Mouse (Mus musculus) heart, postnatal 0 days (tissue): ENCODE data around the gene Ccdc149. TPM values are rescaled to one million over a fixed set of nuclear protein-coding genes. Genes with fewer than 3 reads are reported as not detected.

ENCODE experiments used
- ATAC-seq: fragments of 200-750 bp; cut with Nextera tagmentation; 2 replicates; pipeline ENCODE4 v1.8.0; 2017; ENCODE audit warnings: low read depth, moderate number of reproducible peaks, moderate library complexity; ENCODE audit not compliant: insufficient read depth
- DNase-seq: peaks from one replicate; pipeline ENCODE4 v3.0.0-alpha.2; 2016; ENCODE audit warnings: low spot score
- H3K27ac ChIP-seq: fragments of 300-500 bp; sonication (generic); 2 replicates; pipeline ENCODE4 v1.5.1; 2014; ENCODE audit warnings: low read depth, mild to moderate bottlenecking
- H3K27me3 ChIP-seq: fragments of 300-500 bp; sonication (generic); 2 replicates; pipeline ENCODE4 v1.6.1; 2014; ENCODE audit warnings: low read length, mixed read lengths; ENCODE audit not compliant: control insufficient read depth, insufficient read depth
- H3K36me3 ChIP-seq: fragments of 300-500 bp; sonication (generic); replicated peaks from 2 replicates; pipeline ENCODE4 v1.6.1; 2014; ENCODE audit warnings: low read length, mixed read lengths; ENCODE audit not compliant: control insufficient read depth, insufficient read depth
- H3K4me1 ChIP-seq: fragments of 300-500 bp; sonication (generic); 2 replicates; pipeline ENCODE4 v1.6.1; 2014; ENCODE audit warnings: antibody characterized with exemption; ENCODE audit not compliant: control insufficient read depth, insufficient read depth
- H3K4me2 ChIP-seq: fragments of 300-500 bp; sonication (generic); 2 replicates; pipeline ENCODE4 v1.6.1; 2014; ENCODE audit warnings: low read depth, mild to moderate bottlenecking, low read length, moderate library complexity
- H3K4me3 ChIP-seq: fragments of 300-500 bp; sonication (generic); 2 replicates; pipeline ENCODE4 v1.5.1; 2014; ENCODE audit warnings: low read depth, low read length
- H3K9ac ChIP-seq: fragments of 300-500 bp; sonication (generic); replicated peaks from 2 replicates; pipeline ENCODE4 v1.6.1; 2014; ENCODE audit warnings: low read depth, low read length, mixed read lengths
- H3K9me3 ChIP-seq: fragments of 300-500 bp; sonication (generic); replicated peaks from 2 replicates; pipeline ENCODE4 v1.6.1; 2016; ENCODE audit warnings: low read length; ENCODE audit not compliant: control insufficient read depth
- CTCF ChIP-seq: IDR thresholded peaks from 2 replicates; pipeline ENCODE4 v1.5.1; 2016; ENCODE audit warnings: antibody characterized with exemption, control low read depth, low read depth
- EP300 ChIP-seq: IDR thresholded peaks from 2 replicates; pipeline ENCODE4 v1.6.1; 2016; ENCODE audit warnings: antibody characterized with exemption, low read depth
- WGBS: fragments of 180-500 bp; shearing (Covaris S2); extraction: QIAGEN DNeasy Blood & Tissue Kit; methylation state at CpG from one replicate; pipeline ENCODE4 v1.1.7; 2014; 5-methylcytosine and 5-hydroxymethylcytosine counted together
- polyA plus RNA-seq: library from polyadenylated mRNA; unstranded; fragments of >200 nt; fragmentation: Nextera tagmentation; extraction: Ambion mirVana; gene quantifications from 2 replicates; pipeline ENCODE4 v1.2.1, GENCODE M21; 2015
- total RNA-seq: library from RNA; depleted of rRNA; stranded (reverse); fragments of >200 nt; gene quantifications from 2 replicates; pipeline ENCODE4 v1.2.3, GENCODE M21; 2014; ENCODE audit warnings: low replicate concordance

Ccdc149 gene
- total and polyA plus RNA-seq, 2 experiments from 2014 or later, result 3.1 TPM

DNA sequence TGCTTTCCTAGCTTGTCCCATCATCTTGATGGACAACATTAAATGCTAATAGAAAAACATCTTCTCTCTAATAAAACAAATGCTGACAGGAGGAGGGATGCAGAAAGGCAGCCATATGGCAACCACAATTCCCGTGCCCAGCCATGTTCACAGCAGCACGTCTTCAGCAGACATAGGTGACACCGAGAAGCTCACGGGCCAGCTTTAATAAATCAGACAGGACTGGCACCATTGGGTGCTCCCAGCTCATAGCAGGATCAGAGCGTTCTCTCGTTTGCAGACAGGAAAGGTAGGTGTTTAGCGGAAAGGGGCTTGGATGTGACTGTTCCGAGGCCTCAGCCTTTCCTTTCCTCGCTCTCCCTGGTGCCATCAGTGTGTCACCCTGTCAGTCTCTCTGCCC lies 95.5 kb downstream of the Ccdc149 start:
- no peak overlapping the region for H3K4me3 ChIP-seq
- no peaks in the 10 kb centered on the region for H3K27me3 ChIP-seq
- no peaks in the 10 kb centered on the region for H3K9me3 ChIP-seq
- no peaks in the 10 kb centered on the region for H3K4me1 ChIP-seq
- no peak overlapping the region for H3K9ac ChIP-seq
- H3K36me3 ChIP-seq, result no peaks in the 10 kb centered on the region
- no peak for ATAC-seq
- 88% methylated on average over 9 of the region's 9 CpGs for WGBS
- TF ChIP-seq CTCF, result no peak
- no peak for TF ChIP-seq EP300
- DNase-seq, result no peak
- no peak overlapping the region for H3K27ac ChIP-seq
- no peak overlapping the region for H3K4me2 ChIP-seq

DNA sequence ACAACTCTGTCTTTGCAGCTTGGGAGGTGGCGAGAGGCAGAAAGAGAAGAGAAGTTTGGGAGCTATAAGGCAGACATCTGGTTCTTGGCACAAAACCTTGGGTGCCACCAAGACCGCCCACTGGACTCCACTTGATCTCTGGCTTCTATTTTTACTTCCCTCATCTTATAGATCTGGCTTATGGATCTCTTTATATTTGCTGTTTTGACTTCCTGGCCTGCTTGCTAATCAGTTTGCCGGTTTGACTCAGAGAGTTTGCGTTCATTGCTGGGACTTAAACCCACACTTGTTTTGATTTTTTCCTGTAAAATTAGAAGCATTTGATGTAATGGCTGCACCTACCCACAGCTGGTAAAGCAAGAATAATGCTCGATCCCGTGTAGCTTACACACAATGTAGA lies 100.4 kb downstream of the Ccdc149 start:
- ATAC-seq, result no peak
- H3K36me3 ChIP-seq, result no peaks in the 10 kb centered on the region
- no peak overlapping the region for H3K9ac ChIP-seq
- DNase-seq, result no peak
- H3K4me1 ChIP-seq, result no peaks in the 10 kb centered on the region
- TF ChIP-seq CTCF (no peak), EP300 (no peak)
- no peaks in the 10 kb centered on the region for H3K9me3 ChIP-seq
- H3K4me2 ChIP-seq, result no peak overlapping the region
- WGBS, result 81% methylated on average over 6 of the region's 6 CpGs
- H3K27me3 ChIP-seq, result peaks cover 17% of the 10 kb centered on the region; the same call in 1 of the 2 replicates
- H3K4me3 ChIP-seq, result no peak overlapping the region
- no peak overlapping the region for H3K27ac ChIP-seq

DNA sequence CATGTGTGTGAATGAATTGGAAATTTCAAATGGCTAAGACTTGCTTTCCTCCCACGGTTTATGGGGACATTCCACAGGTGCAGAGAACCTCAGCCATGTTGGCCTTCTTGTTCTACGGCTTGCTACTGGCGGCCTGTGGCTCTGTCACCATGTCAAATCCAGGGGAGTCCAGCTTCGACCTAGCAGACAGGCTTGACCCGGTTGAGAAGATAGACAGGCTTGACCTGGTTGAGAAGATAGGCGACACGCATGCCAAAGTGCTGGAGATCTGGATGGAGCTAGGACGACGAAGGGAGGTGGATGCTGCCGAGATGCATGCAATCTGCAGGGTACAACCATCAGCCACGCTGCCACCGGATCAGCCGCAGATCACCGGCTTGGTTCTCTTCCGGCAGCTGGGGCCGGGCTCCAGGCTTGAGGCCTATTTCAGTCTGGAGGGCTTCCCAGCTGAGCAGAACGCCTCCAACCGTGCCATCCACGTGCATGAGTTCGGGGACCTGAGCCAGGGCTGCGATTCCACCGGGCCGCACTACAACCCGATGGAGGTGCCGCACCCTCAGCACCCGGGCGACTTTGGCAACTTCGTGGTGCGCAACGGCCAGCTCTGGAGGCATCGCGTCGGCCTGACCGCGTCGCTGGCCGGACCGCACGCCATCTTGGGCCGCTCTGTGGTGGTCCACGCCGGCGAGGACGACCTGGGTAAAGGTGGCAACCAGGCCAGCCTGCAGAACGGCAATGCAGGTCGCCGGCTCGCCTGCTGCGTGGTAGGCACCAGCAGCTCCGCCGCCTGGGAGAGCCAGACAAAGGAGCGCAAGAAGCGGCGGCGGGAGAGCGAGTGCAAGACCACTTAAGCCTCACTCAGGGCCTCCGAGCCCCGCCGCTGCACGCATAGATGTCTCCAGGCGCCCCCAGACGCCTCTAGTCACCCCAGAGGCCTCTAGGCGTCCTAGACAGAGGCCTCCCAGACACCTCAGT lies 103.2 kb downstream of the Ccdc149 start:
- peak overlapping the region; percentile 27 for H3K4me3 ChIP-seq
- no peaks in the 10 kb centered on the region for H3K9me3 ChIP-seq
- peaks cover 17% of the 10 kb centered on the region; the same call in 1 of the 2 replicates for H3K27me3 ChIP-seq
- H3K27ac ChIP-seq, result no peak overlapping the region
- H3K4me2 ChIP-seq, result peak overlapping the region; percentile 53
- DNase-seq (no peak), ATAC-seq (no peak)
- 38% methylated on average over 58 of the region's 63 CpGs for WGBS
- H3K36me3 ChIP-seq, result no peaks in the 10 kb centered on the region
- no peak overlapping the region; the same call in 1 of the 2 replicates for H3K9ac ChIP-seq
- TF ChIP-seq CTCF (no peak), EP300 (no peak)
- no peaks in the 10 kb centered on the region for H3K4me1 ChIP-seq

DNA sequence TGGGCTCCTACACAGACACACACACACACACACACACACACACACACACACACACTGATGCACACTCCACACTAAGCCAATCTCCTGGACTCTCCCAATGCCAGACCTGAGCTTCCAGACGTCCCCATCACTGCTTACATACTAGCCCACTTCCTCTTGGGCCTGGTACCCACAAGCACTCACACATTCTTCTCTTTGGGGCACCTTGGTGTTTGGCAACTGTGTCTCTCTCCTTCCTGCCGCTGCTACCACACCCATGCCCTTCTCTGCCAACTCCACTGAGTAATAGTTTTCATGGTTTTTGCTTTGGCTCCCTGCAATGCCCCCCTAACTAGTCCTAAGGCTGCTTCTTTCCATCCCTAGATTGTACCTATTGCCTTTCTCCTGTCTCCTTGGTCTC lies 104.7 kb downstream of the Ccdc149 start:
- DNase-seq, result no peak
- H3K4me1 ChIP-seq, result no peaks in the 10 kb centered on the region
- no peak overlapping the region for H3K4me2 ChIP-seq
- H3K9me3 ChIP-seq, result no peaks in the 10 kb centered on the region
- TF ChIP-seq EP300, result no peak
- no peak for TF ChIP-seq CTCF
- 64% methylated on average over 2 of the region's 2 CpGs for WGBS
- H3K4me3 ChIP-seq, result no peak overlapping the region
- no peak for ATAC-seq
- H3K27ac ChIP-seq, result no peak overlapping the region
- H3K27me3 ChIP-seq, result peaks cover 17% of the 10 kb centered on the region; the same call in 1 of the 2 replicates
- no peaks in the 10 kb centered on the region for H3K36me3 ChIP-seq
- no peak overlapping the region for H3K9ac ChIP-seq

DNA sequence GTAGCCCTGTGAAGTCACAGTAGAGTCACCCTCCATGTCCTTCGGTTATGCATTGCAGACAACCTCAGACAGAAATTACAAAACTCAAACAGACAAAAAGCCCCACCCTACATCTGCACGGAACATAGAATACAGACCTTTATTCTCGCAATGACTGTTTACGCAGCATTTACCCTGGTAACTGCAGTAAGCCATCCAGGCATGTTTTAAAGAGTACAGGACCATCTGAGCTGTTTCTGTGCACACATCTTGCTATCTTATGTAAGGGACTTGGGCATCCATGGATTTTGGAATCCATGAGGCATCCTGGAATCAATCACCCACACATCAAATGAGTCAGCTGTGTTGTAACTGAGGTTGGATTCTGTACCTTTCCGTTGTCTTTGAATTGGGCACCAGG lies 105.4 kb downstream of the Ccdc149 start:
- Histone ChIP-seq H3K36me3 (no peaks in the 10 kb centered on the region), H3K4me3 (no peak overlapping the region), H3K4me2 (no peak overlapping the region), H3K27ac (no peak overlapping the region), H3K9ac (no peak overlapping the region), H3K9me3 (no peaks in the 10 kb centered on the region), H3K4me1 (no peaks in the 10 kb centered on the region), H3K27me3 (peaks cover 17% of the 10 kb centered on the region; the same call in 1 of the 2 replicates)
- TF ChIP-seq CTCF, result no peak
- no peak for DNase-seq
- whole genome bisulfite sequencing, result 89% methylated on average over 5 of the region's 5 CpGs
- no peak for ATAC-seq
